ENCODE assay signal across 9 mouse cellular contexts in genomic region chr14:34104892-34105291, GRCm38 (mm10). TPM values are rescaled to one million over a fixed set of nuclear protein-coding genes. Genes with fewer than 3 reads are reported as not detected.
DNase-seq lines count a peak whose midpoint lies in the region; ATAC-seq and TF ChIP-seq lines count a peak whose summit lies in the region.
"Had no signal": no experiment of that assay in that cellular context is flagged by ENCODE, and none has a peak within 500 bp of the region (broad histone marks: within the 10 kb centered on the region; RNA-seq: fewer than 3 reads in every experiment).

No protein-coding gene starts in this region.

- H3K4me3 ChIP-seq in gastrocnemius, adult 2 months: peak overlapping the region; percentile 35; the same call in 1 of the 2 replicates
- H3K4me3 ChIP-seq in intestine, embryonic 14.5 days (ENCODE audit: low read depth, low read length): no peak overlapping the region
- H3K4me3 ChIP-seq in midbrain, embryonic 13.5 days (replicated peaks): no peak overlapping the region
- H3K4me3 ChIP-seq in stomach, postnatal 0 days (ENCODE audit: low read depth, low read length): no peak overlapping the region
- H3K4me3 ChIP-seq: myocyte had no signal

- no peak overlapping the region for H3K27ac ChIP-seq in gastrocnemius, adult 2 months
- no peak overlapping the region for H3K27ac ChIP-seq in intestine, embryonic 14.5 days (ENCODE audit: low read depth)
- no peak overlapping the region for H3K27ac ChIP-seq in midbrain, embryonic 13.5 days
- no peak overlapping the region for H3K27ac ChIP-seq in stomach, postnatal 0 days (replicated peaks)

- TF ChIP-seq CTCF in gastrocnemius, adult 2 months (IDR thresholded peaks at IDR 0.05): peak; percentile 73
- peak; percentile 88 for TF ChIP-seq CTCF in stomach, postnatal 0 days (IDR thresholded peaks at IDR 0.05; ENCODE audit: low read depth)

- no peak for TF ChIP-seq EP300 in stomach, postnatal 0 days (optimal IDR thresholded peaks at IDR 0.05)

- H3K36me3 ChIP-seq in intestine, embryonic 14.5 days (ENCODE audit: control insufficient read depth, insufficient read depth, low read length): no peaks in the 10 kb centered on the region
- H3K36me3 ChIP-seq in midbrain, embryonic 13.5 days: no peaks in the 10 kb centered on the region
- no peaks in the 10 kb centered on the region for H3K36me3 ChIP-seq in stomach, postnatal 0 days (ENCODE audit: control insufficient read depth, insufficient read depth, low read length)

- 28% methylated on average over 8 of the region's 8 CpGs for WGBS in intestine, embryonic 14.5 days
- WGBS in midbrain, embryonic 13.5 days: 22% methylated on average over 8 of the region's 8 CpGs
- 17% methylated on average over 8 of the region's 8 CpGs for WGBS in stomach, postnatal 0 days

- H3K4me1 ChIP-seq in intestine, embryonic 14.5 days (replicated peaks; ENCODE audit: control insufficient read depth, insufficient read depth, low read length): no peaks in the 10 kb centered on the region
- H3K4me1 ChIP-seq in midbrain, embryonic 13.5 days (replicated peaks): no peaks in the 10 kb centered on the region
- H3K4me1 ChIP-seq in stomach, postnatal 0 days (replicated peaks; ENCODE audit: control insufficient read depth, insufficient read depth): peaks cover 3% of the 10 kb centered on the region; the same call in 1 of the 2 replicates

- no peaks in the 10 kb centered on the region for H3K27me3 ChIP-seq in intestine, embryonic 14.5 days (replicated peaks; ENCODE audit: control insufficient read depth, insufficient read depth, low read length)
- no peaks in the 10 kb centered on the region for H3K27me3 ChIP-seq in midbrain, embryonic 13.5 days
- no peaks in the 10 kb centered on the region for H3K27me3 ChIP-seq in stomach, postnatal 0 days (ENCODE audit: control insufficient read depth, insufficient read depth, low read length)

- H3K9me3 ChIP-seq in intestine, embryonic 14.5 days (ENCODE audit: control insufficient read depth, low read length): no peaks in the 10 kb centered on the region
- no peaks in the 10 kb centered on the region for H3K9me3 ChIP-seq in midbrain, embryonic 13.5 days
- H3K9me3 ChIP-seq in stomach, postnatal 0 days (ENCODE audit: control insufficient read depth, low read length): no peaks in the 10 kb centered on the region

- DNase-seq in layer of hippocampus, adult 11-12 months (ENCODE audit: low spot score): peak; percentile 65
- no peak for DNase-seq in layer of hippocampus, adult 9-10 months (ENCODE audit: low spot score)
- DNase-seq in cerebellum, adult 9-10 months: peak; percentile 64
- peak; percentile 77 for DNase-seq in gastrocnemius, adult 2 months
- peak; percentile 81 for DNase-seq in intestine, embryonic 14.5 days (ENCODE audit: low spot score)
- peak; percentile 30 to 51 for DNase-seq in left cerebral cortex, postnatal 25 days (ENCODE audit: low spot score in 2 of 2)
- peak; percentile 76 for DNase-seq in stomach, postnatal 0 days (ENCODE audit: low spot score)

- H3K4me2 ChIP-seq in intestine, embryonic 14.5 days (ENCODE audit: low read length): no peak overlapping the region
- no peak overlapping the region for H3K4me2 ChIP-seq in midbrain, embryonic 13.5 days (replicated peaks)
- no peak overlapping the region for H3K4me2 ChIP-seq in stomach, postnatal 0 days (replicated peaks; ENCODE audit: low read depth)

- no peak overlapping the region for H3K9ac ChIP-seq in intestine, embryonic 14.5 days (ENCODE audit: low read length)
- H3K9ac ChIP-seq in midbrain, embryonic 13.5 days (replicated peaks): no peak overlapping the region
- no peak overlapping the region for H3K9ac ChIP-seq in stomach, postnatal 0 days (ENCODE audit: low read length)

- peak; percentile 40; the same call in 1 of the 2 replicates for ATAC-seq in intestine, embryonic 14.5 days (replicated peaks; ENCODE audit: low FRiP score, low TSS enrichment, low read depth)
- ATAC-seq in midbrain, embryonic 13.5 days: peak; percentile 56; the same call in 1 of the 2 replicates
- peak; percentile 69 for ATAC-seq in stomach, postnatal 0 days (ENCODE audit: low FRiP score, low TSS enrichment)

- intact Hi-C loops in gastrocnemius, adult 2 months (cut with DNase I): loop anchor here (1.0 kb wide), 1 partner anchor 25 kb away; no protein-coding TSS in a partner anchor
- intact Hi-C loops in left cerebral cortex, postnatal 25 days (cut with DNase I): loop anchor here (2.0 kb wide), 1 partner anchor 24 kb away; no protein-coding TSS in a partner anchor

RNA-seq across cellular contexts. Expression of gene A630023A22Rik, which starts 2.3 kb away (rescaled TPM):
- not detected for total RNA-seq in gastrocnemius, adult 2 months (2021)
- polyA plus RNA-seq in intestine, embryonic 14.5 days (2014; fragmentation: Nextera tagmentation; extraction: Ambion mirVana): 0.89 and 1.3 TPM in 2 replicates
- not detected for total RNA-seq in left cerebral cortex, postnatal 25 days (2021)
- not detected in 2 replicates for polyA plus RNA-seq in midbrain, embryonic 13.5 days (2015; fragmentation: Nextera tagmentation; extraction: Ambion mirVana)
- polyA plus RNA-seq in stomach, postnatal 0 days (2015; fragmentation: Nextera tagmentation; extraction: Ambion mirVana): 0.15 and 0.24 TPM in 2 replicates

RNA-seq across cellular contexts. Expression of gene Anxa8, which starts 19.1 kb away (rescaled TPM):
- total RNA-seq in gastrocnemius, adult 2 months (2021): 1 to 10 TPM; 1.1 TPM
- 0.67 and 1.1 TPM in 2 replicates for polyA plus RNA-seq in intestine, embryonic 14.5 days (2014; fragmentation: Nextera tagmentation; extraction: Ambion mirVana)
- 1 to 10 TPM in 1 of 2 experiments, under 1 TPM in 1; 0.87 to 1.1 TPM for total RNA-seq in left cerebral cortex, postnatal 25 days (2021)
- not detected in 2 replicates for polyA plus RNA-seq in midbrain, embryonic 13.5 days (2015; fragmentation: Nextera tagmentation; extraction: Ambion mirVana)
- 65.7 and 66.2 TPM in 2 replicates for polyA plus RNA-seq in stomach, postnatal 0 days (2015; fragmentation: Nextera tagmentation; extraction: Ambion mirVana)

RNA-seq across cellular contexts. Expression of gene Npy4r, which starts 47.4 kb away (rescaled TPM):
- total RNA-seq in gastrocnemius, adult 2 months (2021): under 1 TPM in 1 of 2 experiments, not detected in 1; 0.06 TPM
- 0.14 and 0.48 TPM in 2 replicates for polyA plus RNA-seq in intestine, embryonic 14.5 days (2014; fragmentation: Nextera tagmentation; extraction: Ambion mirVana)
- total RNA-seq in left cerebral cortex, postnatal 25 days (2021): not detected
- polyA plus RNA-seq in midbrain, embryonic 13.5 days (2015; fragmentation: Nextera tagmentation; extraction: Ambion mirVana): 0.11 and 0.14 TPM in 2 replicates
- 0.22 and 0.24 TPM in 2 replicates for polyA plus RNA-seq in stomach, postnatal 0 days (2015; fragmentation: Nextera tagmentation; extraction: Ambion mirVana)

RNA-seq across cellular contexts. Expression of gene Antxrl, which starts 52.4 kb away (rescaled TPM):
- not detected for total RNA-seq in gastrocnemius, adult 2 months (2021)
- not detected in 2 replicates for polyA plus RNA-seq in intestine, embryonic 14.5 days (2014; fragmentation: Nextera tagmentation; extraction: Ambion mirVana)
- total RNA-seq in left cerebral cortex, postnatal 25 days (2021): not detected
- not detected in 2 replicates for polyA plus RNA-seq in midbrain, embryonic 13.5 days (2015; fragmentation: Nextera tagmentation; extraction: Ambion mirVana)
- polyA plus RNA-seq in stomach, postnatal 0 days (2015; fragmentation: Nextera tagmentation; extraction: Ambion mirVana): not detected in 2 replicates

Comparison
In these comparisons a context has a peak if more than half of its experiments do, and no peak if none do; other contexts are left out.
1. RNA of gene Anxa8, which starts 19.1 kb away (polyA plus RNA-seq): 65.7 to 66.2 TPM in stomach, postnatal 0 days; 0.67 to 1.1 TPM in intestine, embryonic 14.5 days and not detected in midbrain, embryonic 13.5 days; every median in the first group is over 10 times any median in the second.
2. Peak in every context shown above with its lines, with median percentiles within 50 percentile points of each other: ATAC-seq.